ENCODE assay signal across 12 mouse cellular contexts in genomic region chr12:30024264-30024825, GRCm38 (mm10).
DNase-seq lines count a peak whose midpoint lies in the region; ATAC-seq lines count a peak whose summit lies in the region.
"Had no signal": no experiment of that assay in that cellular context is flagged by ENCODE, and none has a peak within 500 bp of the region (broad histone marks: within the 10 kb centered on the region; RNA-seq: fewer than 3 reads in every experiment).

No protein-coding gene starts in this region.

- 53% methylated on average over 2 of the region's 2 CpGs for WGBS in midbrain, embryonic 10.5 days
- WGBS in midbrain, embryonic 15.5 days: 46% methylated on average over 2 of the region's 2 CpGs
- 38% methylated on average over 2 of the region's 2 CpGs for WGBS in neural tube, embryonic 15.5 days

- no peaks in the 10 kb centered on the region for H3K9me3 ChIP-seq in midbrain, embryonic 10.5 days (replicated peaks)
- H3K9me3 ChIP-seq in midbrain, embryonic 15.5 days: no peaks in the 10 kb centered on the region
- no peaks in the 10 kb centered on the region for H3K9me3 ChIP-seq in neural tube, embryonic 15.5 days (replicated peaks)
- H3K9me3 ChIP-seq: kidney, embryonic 15.5 days had no signal

- no peak overlapping the region for H3K4me3 ChIP-seq in midbrain, embryonic 10.5 days
- no peak overlapping the region for H3K4me3 ChIP-seq in midbrain, embryonic 15.5 days
- H3K4me3 ChIP-seq in neural tube, embryonic 15.5 days (replicated peaks): no peak overlapping the region
- H3K4me3 ChIP-seq: erythroblast, embryonic 14.5 days; kidney, embryonic 15.5 days; myocyte had no signal

- no peak for ATAC-seq in midbrain, embryonic 15.5 days (replicated peaks)
- no peak for ATAC-seq in neural tube, embryonic 15.5 days (ENCODE audit: low FRiP score)

- H3K4me2 ChIP-seq in midbrain, embryonic 15.5 days: no peak overlapping the region
- no peak overlapping the region for H3K4me2 ChIP-seq in neural tube, embryonic 15.5 days
- H3K4me2 ChIP-seq: kidney, embryonic 15.5 days had no signal

- peaks cover 26% of the 10 kb centered on the region for H3K36me3 ChIP-seq in midbrain, embryonic 10.5 days
- H3K36me3 ChIP-seq in midbrain, embryonic 15.5 days (replicated peaks): peaks cover 3% of the 10 kb centered on the region; the same call in 1 of the 2 replicates
- peaks cover 15% of the 10 kb centered on the region for H3K36me3 ChIP-seq in neural tube, embryonic 15.5 days
- H3K36me3 ChIP-seq: kidney, embryonic 15.5 days had no signal

- peaks cover 19% of the 10 kb centered on the region for H3K4me1 ChIP-seq in midbrain, embryonic 10.5 days
- H3K4me1 ChIP-seq in midbrain, embryonic 15.5 days: no peaks in the 10 kb centered on the region
- peaks cover 2% of the 10 kb centered on the region; the same call in 1 of the 2 replicates for H3K4me1 ChIP-seq in neural tube, embryonic 15.5 days
- H3K4me1 ChIP-seq: kidney, embryonic 15.5 days had no signal

- H3K9ac ChIP-seq in midbrain, embryonic 15.5 days: no peak overlapping the region
- no peak overlapping the region for H3K9ac ChIP-seq in neural tube, embryonic 15.5 days (replicated peaks)
- H3K9ac ChIP-seq: kidney, embryonic 15.5 days had no signal

- DNase-seq in heart, adult 11 months: peak; percentile 97
- no peak for DNase-seq in heart, postnatal 4 days
- DNase-seq in midbrain, embryonic 10.5 days (ENCODE audit: low spot score): no peak
- peak; percentile 64 to 79 for DNase-seq in heart, adult 9 months (ENCODE audit: low spot score in 2 of 2)
- no peak for DNase-seq in embryo, embryonic 9.5 days (ENCODE audit: extremely low spot score)
- DNase-seq: cerebellum, adult 11 months; thymus, adult 2 months had no signal

- H3K27me3 ChIP-seq in midbrain, embryonic 10.5 days (ENCODE audit: low read depth, poor library complexity, severe bottlenecking): no peaks in the 10 kb centered on the region
- no peaks in the 10 kb centered on the region for H3K27me3 ChIP-seq in midbrain, embryonic 15.5 days (replicated peaks)
- H3K27me3 ChIP-seq in neural tube, embryonic 15.5 days (replicated peaks): no peaks in the 10 kb centered on the region
- H3K27me3 ChIP-seq: kidney, embryonic 15.5 days had no signal

- H3K27ac ChIP-seq in midbrain, embryonic 10.5 days (replicated peaks): peak overlapping the region; percentile 70
- H3K27ac ChIP-seq in midbrain, embryonic 15.5 days: no peak overlapping the region
- H3K27ac ChIP-seq in neural tube, embryonic 15.5 days (replicated peaks): no peak overlapping the region
- H3K27ac ChIP-seq: kidney, embryonic 15.5 days had no signal

Comparison
In these comparisons a context has a peak if more than half of its experiments do, and no peak if none do; other contexts are left out.
1. DNase-seq: peak in heart, adult 11 months (single experiment) and heart, adult 9 months (2 of 2); none in heart, postnatal 4 days (single experiment), midbrain, embryonic 10.5 days (single experiment) and embryo, embryonic 9.5 days (single experiment).